Mouse (Mus musculus): ENCODE data around the gene Dscam.

DNA sequence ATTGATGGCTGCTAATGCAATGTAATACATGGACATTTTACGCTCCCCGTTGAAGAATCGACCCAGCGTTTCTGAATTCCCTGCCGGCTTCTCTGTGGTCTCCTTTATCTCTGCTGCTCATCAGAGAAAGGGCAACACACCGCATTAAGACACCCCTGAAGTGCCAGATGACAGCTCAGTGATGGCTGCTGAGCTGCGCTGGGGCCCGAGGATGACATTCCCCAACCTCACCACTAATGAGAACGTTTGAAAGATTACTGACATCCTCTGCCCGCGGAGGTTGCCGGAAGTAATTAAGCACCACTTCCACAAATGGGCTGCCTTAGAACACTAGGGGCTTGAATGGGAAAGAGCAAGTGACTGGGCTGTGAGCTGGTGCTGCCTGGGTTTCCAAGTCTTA lies 409.3 kb downstream of the Dscam start:
- TF ChIP-seq EP300 (IDR thresholded peaks at IDR 0.05; ENCODE audit: insufficient read depth, low read depth, low read length) (no peak), POLR2A (IDR thresholded peaks at IDR 0.05; ENCODE audit: insufficient read depth, low read length) (no peak)
